Mouse (Mus musculus): Measurements from ENCODE around the gene Smg7. TPM values are rescaled to one million over a fixed set of nuclear protein-coding genes. Genes with fewer than 3 reads are reported as not detected.

Smg7 gene
- polyA plus RNA-seq, 1 experiment = 47.3 TPM

- no peak for DNase-seq
- Histone ChIP-seq H3K27me3 (ENCODE audit: control insufficient read depth, insufficient read depth, low read length) (no peaks in the 10 kb centered on the region), H3K4me3 (replicated peaks; ENCODE audit: insufficient read depth, low read depth, low read length) (no peak overlapping the region), H3K27ac (ENCODE audit: insufficient read depth, low read length) (no peak overlapping the region), H3K4me1 (ENCODE audit: control insufficient read depth, insufficient read depth, low read length) (no peaks in the 10 kb centered on the region)
- WGBS = 48% methylated on average over 6 of the region's 6 CpGs
- TF ChIP-seq CTCF (IDR thresholded peaks at IDR 0.05; ENCODE audit: borderline replicate concordance, insufficient read depth, low read depth, low read length) = no peak
- no peak for TF ChIP-seq POLR2A (IDR thresholded peaks at IDR 0.05; ENCODE audit: borderline replicate concordance, insufficient read depth, low read length)
Observed at GRCm38 (mm10) chr1:152790821-152791220, 111.6 kb downstream of the Smg7 start.

GRCm38 (mm10) chr1:152790254-152790653 lies 112.2 kb downstream of the Smg7 start:
- DNase-seq = peak in 1 of 2 experiments; percentile 13
- H3K4me3 ChIP-seq (replicated peaks; ENCODE audit: insufficient read depth, low read depth, low read length) = no peak overlapping the region
- 33% methylated on average over 12 of the region's 12 CpGs for WGBS
- no peak overlapping the region for H3K27ac ChIP-seq (ENCODE audit: insufficient read depth, low read length)
- no peaks in the 10 kb centered on the region for H3K27me3 ChIP-seq (ENCODE audit: control insufficient read depth, insufficient read depth, low read length)
- no peak for TF ChIP-seq POLR2A (IDR thresholded peaks at IDR 0.05; ENCODE audit: borderline replicate concordance, insufficient read depth, low read length)
- TF ChIP-seq CTCF (IDR thresholded peaks at IDR 0.05; ENCODE audit: borderline replicate concordance, insufficient read depth, low read depth, low read length) = peak; percentile 30; the same call in 1 of the 2 replicates
- no peaks in the 10 kb centered on the region for H3K4me1 ChIP-seq (ENCODE audit: control insufficient read depth, insufficient read depth, low read length)

- Histone ChIP-seq H3K4me1 (ENCODE audit: control insufficient read depth, insufficient read depth, low read length) (no peaks in the 10 kb centered on the region), H3K4me3 (replicated peaks; ENCODE audit: insufficient read depth, low read depth, low read length) (no peak overlapping the region), H3K27ac (ENCODE audit: insufficient read depth, low read length) (no peak overlapping the region), H3K27me3 (ENCODE audit: control insufficient read depth, insufficient read depth, low read length) (no peaks in the 10 kb centered on the region)
- WGBS = 49% methylated on average over 4 of the region's 4 CpGs
- DNase-seq = no peak
- TF ChIP-seq POLR2A (IDR thresholded peaks at IDR 0.05; ENCODE audit: borderline replicate concordance, insufficient read depth, low read length) = no peak
- TF ChIP-seq CTCF (IDR thresholded peaks at IDR 0.05; ENCODE audit: borderline replicate concordance, insufficient read depth, low read depth, low read length) = no peak
Observed at GRCm38 (mm10) chr1:152788121-152788660, 114.3 kb downstream of the Smg7 start.

Other genes starting within 250 kb of the Smg7 start
- gene Apobec4, start 152.1 kb downstream of the Smg7 start, polyA plus RNA-seq (2012; rRNA removed) = not detected in 2 replicates
- gene Rgl1, start 136.3 kb downstream of the Smg7 start, polyA plus RNA-seq (2012; rRNA removed) = 22.4 and 24.4 TPM in 2 replicates
- gene Arpc5, start 136.1 kb downstream of the Smg7 start, polyA plus RNA-seq (2012; rRNA removed) = 71.3 and 72.0 TPM in 2 replicates
- 2.0 and 2.7 TPM in 2 replicates for gene Ncf2, start 102.5 kb downstream of the Smg7 start, polyA plus RNA-seq (2012; rRNA removed)
- gene Nmnat2, start 52.3 kb upstream of the Smg7 start, polyA plus RNA-seq (2012; rRNA removed) = 120 and 131 TPM in 2 replicates